Mouse (Mus musculus): ENCODE results near the gene Ndufa7.
"Not testable (repeated sequence)": the region's sequence is repeated elsewhere in the genome, so short reads cannot be mapped to it uniquely, and the experiment has no call there.

Gene Ndufa7

GRCm38 (mm10) chr17:33884320-33884719 is 59.9 kb downstream of the Ndufa7 start:
- not testable (repeated sequence) for DNase-seq (ENCODE audit: low read depth)

- DNase-seq (ENCODE audit: low read depth) = not testable (repeated sequence)
Measured at GRCm38 (mm10) chr17:33887802-33888201, 63.4 kb downstream of the Ndufa7 start.

All from c-Kit-positive CD71-positive TER-119-negative erythroid progenitor cells, embryonic 14.5 days (primary cell).